Mouse (Mus musculus): ENCODE data around the gene Ppfia1.

Gene Ppfia1

GRCm38 (mm10) chr7:144490201-144490873, 63.2 kb downstream of the Ppfia1 start:
- DNase-seq (ENCODE audit: low read depth, low spot score), result no peak

- DNase-seq (ENCODE audit: low read depth, low spot score), result no peak
These were observed 64.3 kb downstream of the Ppfia1 start for GRCm38 (mm10) chr7:144489067-144489774.

GRCm38 (mm10) chr7:144480314-144480713, 73.2 kb downstream of the Ppfia1 start:
- no peak for DNase-seq (ENCODE audit: low read depth, low spot score)

- no peak for DNase-seq (ENCODE audit: low read depth, low spot score)
These were observed 74.0 kb downstream of the Ppfia1 start for GRCm38 (mm10) chr7:144479569-144479968.

GRCm38 (mm10) chr7:144475741-144476140, 77.8 kb downstream of the Ppfia1 start:
- DNase-seq (ENCODE audit: low read depth, low spot score), result no peak

- no peak for DNase-seq (ENCODE audit: low read depth, low spot score)
These were observed 80.0 kb downstream of the Ppfia1 start for GRCm38 (mm10) chr7:144473486-144473885.

GRCm38 (mm10) chr7:144471103-144471502, 82.4 kb downstream of the Ppfia1 start:
- no peak for DNase-seq (ENCODE audit: low read depth, low spot score)

GRCm38 (mm10) chr7:144470545-144471059, 82.9 kb downstream of the Ppfia1 start, which contains the start of gene Cttn:
Gene Cttn (minus strand): TSS chr7:144471009.
- DNase-seq (ENCODE audit: low read depth, low spot score), result peak; percentile 88

GRCm38 (mm10) chr7:144469908-144470544, 83.5 kb downstream of the Ppfia1 start:
- DNase-seq (ENCODE audit: low read depth, low spot score), result peak; percentile 83

GRCm38 (mm10) chr7:144469181-144469641, 84.3 kb downstream of the Ppfia1 start:
- peak; percentile 91 for DNase-seq (ENCODE audit: low read depth, low spot score)

- no peak for DNase-seq (ENCODE audit: low read depth, low spot score)
These were observed 84.8 kb downstream of the Ppfia1 start for GRCm38 (mm10) chr7:144468741-144469140.

- no peak for DNase-seq (ENCODE audit: low read depth, low spot score)
These were observed 91.0 kb downstream of the Ppfia1 start for GRCm38 (mm10) chr7:144462577-144462976.

- DNase-seq (ENCODE audit: low read depth, low spot score), result no peak
These were observed 92.2 kb downstream of the Ppfia1 start for GRCm38 (mm10) chr7:144461246-144461902.

GRCm38 (mm10) chr7:144458881-144459280, 94.6 kb downstream of the Ppfia1 start:
- no peak for DNase-seq (ENCODE audit: low read depth, low spot score)

GRCm38 (mm10) chr7:144450661-144451060, 102.9 kb downstream of the Ppfia1 start:
- no peak for DNase-seq (ENCODE audit: low read depth, low spot score)

- DNase-seq (ENCODE audit: low read depth, low spot score), result no peak
These were observed 103.6 kb downstream of the Ppfia1 start for GRCm38 (mm10) chr7:144449637-144450570.

GRCm38 (mm10) chr7:144448186-144448585, 105.3 kb downstream of the Ppfia1 start:
- DNase-seq (ENCODE audit: low read depth, low spot score), result peak; percentile 7

GRCm38 (mm10) chr7:144447146-144447545, 106.4 kb downstream of the Ppfia1 start:
- DNase-seq (ENCODE audit: low read depth, low spot score), result peak; percentile 48

GRCm38 (mm10) chr7:144444788-144445187, 108.7 kb downstream of the Ppfia1 start:
- no peak for DNase-seq (ENCODE audit: low read depth, low spot score)

- DNase-seq (ENCODE audit: low read depth, low spot score), result no peak
These were observed 111.6 kb downstream of the Ppfia1 start for GRCm38 (mm10) chr7:144441976-144442375.

- no peak for DNase-seq (ENCODE audit: low read depth, low spot score)
These were observed 112.1 kb downstream of the Ppfia1 start for GRCm38 (mm10) chr7:144441466-144441865.

Measured in 3T3-L1 (cell line).